Mouse (Mus musculus) telencephalon, adult 2 months (tissue): ENCODE data around the gene Hspb1.

ENCODE experiments used
- DNase-seq: peaks from one replicate; pipeline ENCODE4 v3.0.0-alpha.2; 2011; ENCODE audit warnings: low read depth, low spot score

Hspb1 gene

DNA sequence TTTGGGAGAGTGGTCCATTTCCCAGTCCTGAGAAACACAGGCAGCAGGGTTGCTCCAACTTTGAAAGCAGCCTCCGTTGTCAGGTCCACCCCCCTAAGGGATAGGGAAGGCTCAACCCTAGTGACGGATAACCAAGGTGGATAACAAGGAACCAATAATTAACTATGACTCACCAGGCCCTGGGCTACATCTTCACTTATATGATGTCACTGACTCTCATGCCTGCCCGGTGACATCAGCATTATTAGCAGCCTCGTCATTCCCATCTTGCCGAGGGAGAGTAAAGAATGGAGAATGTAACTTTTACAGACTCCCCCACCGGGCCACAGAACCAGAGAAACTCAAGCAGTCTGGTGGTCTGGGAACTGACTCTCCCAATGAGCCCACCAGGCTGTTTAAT lies 3.1 kb upstream of the Hspb1 start:
- no peak for DNase-seq

DNA sequence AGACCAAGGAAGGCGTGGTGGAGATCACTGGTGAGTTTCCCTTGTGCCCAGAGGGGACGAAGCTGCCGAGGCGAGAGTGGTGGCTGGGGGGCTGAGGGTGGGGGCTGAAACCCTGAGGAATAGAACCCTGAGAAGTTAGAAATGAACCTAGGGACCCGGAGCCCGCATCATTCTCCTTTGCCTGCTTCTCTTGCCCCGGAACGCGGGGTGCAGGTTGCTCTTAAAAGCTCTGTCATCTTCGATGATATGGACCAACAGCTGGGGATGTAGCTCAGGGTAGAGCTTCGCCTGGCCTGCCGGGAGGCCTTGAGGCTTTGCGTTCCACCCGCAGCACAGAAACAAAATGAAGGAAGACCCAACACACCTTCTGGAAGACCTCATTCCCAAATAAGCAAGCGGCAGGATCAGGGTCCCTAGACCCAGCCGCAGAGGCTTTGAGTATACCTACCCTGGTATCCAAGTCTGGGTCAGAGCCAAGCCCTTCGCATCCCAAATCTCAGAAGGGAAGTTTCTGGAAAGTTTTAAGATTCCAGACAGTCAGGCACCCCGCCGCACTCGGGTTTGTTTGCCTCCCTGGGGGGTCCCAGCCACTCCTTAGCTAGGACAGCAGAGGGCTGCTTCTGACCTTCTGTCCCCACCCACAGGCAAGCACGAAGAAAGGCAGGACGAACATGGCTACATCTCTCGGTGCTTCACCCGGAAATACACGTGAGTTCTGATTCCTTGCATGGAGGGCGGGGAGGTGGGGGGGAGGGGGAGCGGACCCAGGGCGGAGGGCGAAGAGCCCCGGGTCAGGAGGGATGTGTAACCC lies 891 bp downstream of the Hspb1 start:
- no peak for DNase-seq

DNA sequence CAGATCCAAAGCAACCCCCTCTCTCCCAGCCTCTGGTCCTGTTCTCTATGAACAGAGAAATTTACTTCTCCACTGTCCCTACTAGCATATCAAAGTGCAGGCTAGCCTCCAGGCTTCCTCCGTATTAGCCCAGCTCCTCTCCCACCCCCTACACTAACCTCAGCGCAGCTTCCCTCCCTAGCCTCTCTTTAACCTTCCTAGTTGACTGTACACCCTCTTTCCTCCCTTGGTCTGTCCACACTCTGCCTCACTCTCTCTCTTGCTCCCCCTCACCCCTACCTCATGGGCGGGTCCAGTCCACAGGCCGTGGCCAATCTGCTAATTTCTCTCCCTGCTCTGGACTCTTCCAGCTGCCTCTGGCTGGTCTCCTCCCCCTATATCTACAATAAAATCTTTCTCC lies 2.6 kb downstream of the Hspb1 start:
- DNase-seq, result no peak

DNA sequence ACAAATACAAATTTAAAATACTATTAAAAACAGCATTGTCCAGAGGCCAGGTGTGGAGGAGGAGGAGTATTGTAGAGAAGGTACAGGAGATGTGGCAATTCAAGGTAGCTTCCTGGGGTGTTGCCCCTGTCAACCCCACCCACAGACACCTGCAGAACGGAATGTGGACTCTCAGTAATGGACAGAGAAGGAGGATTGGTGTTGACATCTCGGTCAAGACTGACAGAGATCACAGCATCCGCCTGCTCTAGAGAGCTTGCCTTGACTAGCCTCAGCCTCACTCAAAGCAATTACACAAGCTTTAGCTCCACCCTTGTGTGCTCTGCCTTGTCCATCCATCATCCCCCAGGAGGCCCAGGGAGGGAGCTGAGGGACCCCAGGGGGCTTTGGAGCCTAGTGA lies 3.2 kb downstream of the Hspb1 start:
- DNase-seq, result no peak

DNA sequence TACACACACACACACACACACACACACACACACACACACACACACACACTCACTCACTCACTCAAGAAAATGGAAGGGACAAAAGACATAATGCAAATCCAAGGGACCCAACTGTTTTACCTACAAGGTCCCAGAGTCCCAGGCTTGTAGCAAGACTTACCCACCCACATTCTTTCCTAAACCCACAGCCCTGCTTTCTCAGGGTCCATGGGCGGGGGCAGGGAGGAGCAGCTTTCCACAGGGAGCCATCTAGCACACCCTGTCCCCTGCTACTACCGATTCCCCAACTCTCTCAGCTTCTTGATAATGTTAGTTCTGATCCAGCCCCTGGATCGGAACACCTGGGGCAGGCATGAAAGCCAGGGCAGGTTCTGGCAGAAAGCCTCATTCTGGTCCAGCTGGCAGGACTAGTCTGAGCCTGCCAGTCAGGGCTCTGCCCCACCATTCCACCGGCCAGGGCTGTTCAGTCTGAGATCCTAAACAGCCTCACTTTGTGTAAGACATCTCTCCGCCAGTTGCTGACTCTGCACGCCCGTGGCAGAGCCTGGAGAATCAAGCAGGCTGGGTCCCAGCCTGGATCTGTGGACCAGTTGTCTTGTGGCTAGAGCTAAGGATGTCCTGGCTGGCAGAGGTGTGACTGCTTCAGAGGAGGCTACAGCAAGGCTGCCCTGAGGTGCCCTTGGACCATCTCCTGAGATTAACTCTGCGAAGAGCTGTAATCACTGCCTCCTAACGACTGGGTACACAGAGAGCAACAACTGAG lies 5.1 kb downstream of the Hspb1 start:
- DNase-seq, result no peak

DNA sequence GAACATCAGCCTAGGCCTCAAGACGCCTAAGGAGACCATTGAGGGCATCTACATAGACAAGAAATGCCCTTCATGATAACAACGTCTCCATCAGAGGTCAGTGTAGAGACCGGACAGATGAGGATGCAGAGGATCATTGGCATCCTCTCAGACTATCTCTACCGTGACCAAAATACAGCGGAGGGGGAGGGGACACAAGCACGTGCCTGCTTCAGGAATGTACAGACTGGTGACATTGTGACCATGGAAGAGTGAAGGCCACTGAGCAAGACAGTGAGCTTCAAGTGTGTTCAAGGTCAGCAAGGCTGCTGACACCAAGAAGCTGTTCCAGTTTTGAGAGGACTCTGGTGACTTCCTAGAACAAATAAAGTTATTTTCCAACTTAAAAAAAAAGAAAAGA lies 7.2 kb downstream of the Hspb1 start:
- no peak for DNase-seq

DNA sequence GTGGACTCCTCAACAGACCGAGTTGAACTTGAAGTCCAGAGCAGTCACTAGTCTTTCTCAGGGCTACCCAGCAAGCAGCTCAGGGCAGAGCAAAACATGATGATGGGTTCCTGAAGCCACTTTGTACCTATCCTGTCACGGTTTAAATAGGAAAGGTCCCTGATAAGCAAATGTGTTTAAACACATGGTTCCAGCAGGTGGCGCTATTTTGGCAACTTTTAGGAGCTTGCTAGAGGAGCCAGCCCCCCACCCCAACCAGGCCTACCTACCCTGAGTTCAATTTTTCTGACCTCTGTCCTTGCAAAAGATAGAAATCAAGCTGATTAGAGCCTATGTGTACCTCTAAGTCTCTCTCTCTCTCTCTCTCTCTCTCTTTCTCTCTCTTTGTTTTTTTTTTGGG lies 10.3 kb downstream of the Hspb1 start:
- DNase-seq, result peak; percentile 58

DNA sequence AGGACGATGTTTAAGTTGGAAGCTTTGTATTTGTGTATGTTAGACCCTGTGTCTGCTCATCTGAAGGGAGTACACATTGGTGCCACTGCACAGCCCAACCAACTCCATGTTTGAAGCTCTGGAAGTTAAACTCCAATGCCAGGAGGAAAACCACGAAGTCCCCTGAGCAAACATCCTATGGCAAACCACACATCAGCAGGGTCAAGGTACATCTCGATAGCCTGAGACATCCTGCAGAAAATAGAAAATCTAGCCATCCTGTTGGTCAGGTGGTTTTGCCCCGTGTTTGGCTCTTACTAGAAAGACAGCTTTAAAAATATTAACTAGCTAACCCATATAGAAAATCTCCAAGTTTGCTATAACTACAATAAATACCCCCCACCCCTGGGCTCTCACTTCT lies 11.3 kb downstream of the Hspb1 start:
- no peak for DNase-seq

DNA sequence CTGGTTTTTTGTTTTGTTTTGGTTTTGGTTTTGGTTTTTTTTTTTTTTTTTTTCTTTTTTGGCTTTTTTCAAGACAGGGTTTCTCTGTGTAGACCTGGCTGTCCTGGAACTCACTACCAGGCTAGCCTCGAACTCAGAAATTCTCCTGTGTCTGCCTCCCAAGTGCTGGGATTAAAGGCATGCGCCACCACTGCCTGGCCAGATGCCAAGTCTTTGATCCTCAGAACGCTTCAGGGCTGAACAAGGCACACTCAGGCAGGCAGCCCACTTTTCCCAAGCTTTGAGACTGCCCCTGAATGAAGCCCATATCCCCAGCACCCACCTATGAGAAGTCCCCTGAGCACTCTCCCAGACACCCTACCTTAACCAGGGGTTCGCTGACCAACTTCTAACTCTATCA lies 12.1 kb downstream of the Hspb1 start:
- no peak for DNase-seq

DNA sequence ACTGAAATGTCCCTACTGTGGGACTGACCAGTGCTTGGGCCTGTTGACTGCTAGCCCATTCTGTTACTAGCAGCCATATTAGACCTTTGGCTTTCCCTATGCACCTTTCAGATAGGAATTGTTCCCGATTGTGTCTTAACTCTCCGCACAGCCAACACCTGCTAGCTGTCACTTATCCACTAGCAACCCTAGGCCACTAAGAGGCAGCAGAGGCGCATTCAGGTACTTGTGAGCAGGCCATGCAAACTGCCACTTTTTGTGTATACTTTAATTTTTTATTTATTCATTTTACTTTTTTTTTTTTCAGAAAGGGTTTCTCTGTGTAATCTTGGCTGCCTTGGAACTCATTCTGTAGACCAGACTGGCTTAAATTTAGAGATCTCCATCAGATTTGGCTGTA lies 13.0 kb downstream of the Hspb1 start:
- no peak for DNase-seq

DNA sequence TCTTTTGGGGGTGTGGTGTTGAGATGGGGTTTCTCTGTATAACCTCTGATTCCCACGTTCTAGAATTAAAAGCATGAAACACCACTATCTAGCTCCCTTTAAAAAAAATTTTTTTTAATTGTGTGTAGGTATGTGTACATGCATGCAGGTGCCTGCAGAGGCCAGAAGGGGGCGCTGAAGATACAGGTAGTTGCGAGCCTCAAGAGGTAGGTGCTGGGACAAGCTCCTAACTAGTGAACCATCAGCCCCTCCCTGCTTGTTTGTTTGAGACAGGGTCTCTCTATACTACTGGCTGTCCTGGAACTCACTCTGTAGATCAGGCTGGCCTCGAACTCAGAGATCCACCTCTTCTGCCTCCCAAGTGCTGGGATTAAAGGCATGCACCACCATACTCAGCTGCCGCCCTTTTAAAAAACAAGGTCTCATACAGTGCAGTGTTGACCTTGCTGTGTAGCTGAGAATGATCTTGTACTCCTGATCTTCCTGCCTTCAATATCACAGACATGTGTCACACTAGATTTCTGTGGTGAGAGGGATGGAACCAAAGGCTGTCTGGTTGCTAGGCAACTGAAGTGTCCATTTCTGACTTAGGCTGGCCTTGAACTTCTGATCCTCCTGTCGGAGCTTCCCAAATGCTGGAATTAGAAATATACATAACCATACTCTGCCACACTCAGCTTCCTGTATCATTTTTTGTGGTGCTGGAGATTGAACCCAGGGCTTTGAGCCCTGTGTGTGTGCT lies 13.8 kb downstream of the Hspb1 start:
- DNase-seq, result no peak

DNA sequence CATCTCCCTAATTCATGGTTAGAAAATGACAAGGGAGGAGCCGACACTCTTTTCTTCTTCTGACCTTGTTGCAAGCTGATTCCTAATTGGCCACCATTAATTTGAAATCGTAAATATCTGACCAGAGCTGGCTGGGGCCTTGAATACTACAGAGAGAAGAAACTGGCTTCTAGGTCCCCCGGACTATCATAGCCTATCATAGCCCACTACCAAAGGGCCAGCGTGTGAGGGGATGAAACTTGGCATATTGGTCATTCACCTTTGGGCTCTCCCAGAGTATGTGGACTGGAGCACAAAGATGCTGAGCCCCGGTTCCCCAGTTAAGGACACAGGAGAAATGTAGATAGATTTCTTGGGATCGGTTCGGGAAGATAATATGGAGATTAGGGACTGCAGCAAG lies 15.3 kb downstream of the Hspb1 start:
- no peak for DNase-seq

DNA sequence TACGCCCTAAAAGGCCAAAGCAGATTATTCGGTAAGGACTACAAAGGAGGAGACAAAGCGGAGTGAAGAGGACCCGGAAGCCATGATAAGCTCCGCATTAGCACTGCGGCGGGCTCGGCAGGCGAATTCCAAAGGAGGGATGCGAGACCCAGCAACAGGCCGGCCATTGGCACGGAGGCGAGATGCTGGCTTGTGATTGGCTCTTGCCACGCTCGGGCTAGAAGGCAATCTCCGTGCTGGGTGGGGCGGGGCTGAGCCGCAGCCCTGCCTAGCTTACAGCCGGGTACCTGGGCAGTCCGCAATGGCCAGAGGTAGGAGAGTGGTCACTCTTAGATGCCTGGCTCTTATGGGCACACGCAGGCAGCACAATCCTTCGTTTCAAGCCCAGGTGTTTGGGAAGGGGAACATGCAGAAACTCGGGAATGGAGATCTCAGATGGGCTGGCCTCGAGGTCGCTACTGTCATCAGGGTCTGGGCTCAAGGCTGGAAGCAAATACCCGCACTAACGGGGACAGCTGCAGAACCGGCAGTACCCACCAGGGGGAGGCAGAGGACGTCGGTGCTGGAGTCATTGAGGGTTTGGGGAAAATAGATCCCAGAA lies 15.9 kb downstream of the Hspb1 start:
- DNase-seq, result peak; percentile 92

DNA sequence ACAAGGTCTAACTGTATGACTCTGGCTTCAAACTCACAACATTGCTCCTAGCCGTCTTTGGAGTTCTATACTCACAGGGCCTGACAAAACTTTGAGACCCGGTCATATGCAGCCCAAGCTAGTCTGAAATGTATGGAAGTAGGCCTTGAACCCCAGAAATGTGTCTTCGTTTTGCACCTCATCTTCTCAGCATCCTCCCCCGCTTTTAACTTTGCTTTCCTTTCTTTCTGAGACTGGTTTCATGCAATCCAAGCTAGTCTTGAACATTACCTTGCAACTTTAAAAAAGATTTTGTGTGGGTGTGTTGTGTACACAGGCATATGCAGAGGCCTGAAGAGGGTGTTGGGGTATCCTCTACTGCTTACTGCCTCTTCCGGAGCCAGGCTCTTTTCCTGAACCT lies 16.5 kb downstream of the Hspb1 start:
- peak; percentile 55 for DNase-seq

DNA sequence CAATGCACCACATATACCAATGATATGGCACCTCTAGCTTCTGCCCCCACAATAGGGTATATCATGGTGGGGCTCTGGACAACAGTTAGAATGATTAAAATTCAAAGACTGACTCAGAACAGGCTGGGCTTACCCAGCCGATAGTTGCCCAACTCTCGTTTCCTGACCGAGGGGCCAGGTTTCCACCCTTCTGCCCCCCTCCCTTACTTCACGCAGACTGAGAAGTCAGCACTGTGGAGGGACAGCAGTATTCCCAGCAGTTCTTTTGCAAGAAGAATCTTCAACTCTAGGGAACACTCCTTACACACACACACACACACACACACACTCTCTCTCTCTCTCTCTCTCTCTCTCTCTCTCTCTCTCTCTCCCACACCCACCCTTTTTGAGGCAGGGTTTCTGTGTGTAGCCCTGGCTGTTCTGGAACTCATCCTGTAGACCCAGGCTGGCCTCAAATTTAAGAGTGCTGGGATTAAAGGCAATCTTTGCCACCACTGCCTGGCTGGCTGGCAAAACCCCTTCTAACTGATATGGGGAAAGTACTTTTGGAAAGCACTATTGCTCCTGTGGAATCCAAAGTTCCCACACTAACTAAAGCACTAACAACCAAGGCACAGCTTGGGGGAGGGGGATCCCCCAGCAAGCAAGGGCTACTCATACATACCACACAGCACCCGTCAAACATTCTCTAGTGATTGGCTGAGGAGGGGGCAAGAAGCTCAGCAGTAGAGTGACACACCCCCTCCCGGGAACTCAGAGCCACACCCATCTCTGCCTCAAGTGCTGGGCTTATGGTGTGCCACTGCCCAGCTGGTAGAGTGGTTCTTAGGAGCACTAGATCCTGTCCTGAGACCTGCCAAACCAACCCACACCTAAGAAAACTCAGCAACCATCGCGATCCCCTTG lies 17.9 kb downstream of the Hspb1 start:
- DNase-seq, result no peak

DNA sequence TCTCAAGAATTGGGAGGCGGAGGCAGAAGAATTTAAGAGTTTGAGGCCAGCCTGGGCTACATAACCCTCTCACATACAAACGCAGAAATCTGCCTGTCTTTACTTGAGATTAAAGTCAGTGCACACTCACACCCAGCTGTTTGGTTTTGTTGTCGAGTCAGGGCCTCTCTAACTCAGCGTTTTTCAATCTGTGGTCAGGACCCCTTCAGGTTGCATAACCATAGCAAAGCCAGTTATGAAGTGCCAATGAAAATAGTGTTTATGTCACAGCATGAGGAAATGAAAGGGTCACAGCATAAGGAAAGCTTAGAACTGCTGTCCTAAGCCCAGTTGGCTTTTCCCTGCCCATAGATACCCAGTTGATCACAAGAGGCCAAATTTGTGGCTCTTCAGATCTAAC lies 19.1 kb downstream of the Hspb1 start:
- DNase-seq, result no peak

DNA sequence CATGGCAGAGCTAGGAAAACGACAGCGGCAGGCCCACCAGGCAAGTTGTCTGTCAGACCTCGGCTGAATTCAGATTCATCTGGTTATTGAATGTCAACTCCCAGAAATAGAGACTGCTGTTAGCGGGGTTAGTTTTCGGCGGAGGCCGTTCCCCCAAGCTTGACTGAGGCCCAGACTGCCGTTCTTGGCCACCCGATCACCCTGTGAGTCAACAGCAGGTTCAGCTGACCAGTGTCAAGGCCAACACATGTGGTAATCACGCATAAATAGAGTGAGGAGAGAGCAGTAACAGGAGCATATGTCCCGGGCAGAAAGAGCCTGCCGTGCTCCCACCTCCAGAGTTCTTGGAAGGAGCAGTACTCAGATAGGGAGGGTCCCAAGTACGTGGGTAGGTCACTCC lies 19.5 kb downstream of the Hspb1 start:
- DNase-seq, result no peak

DNA sequence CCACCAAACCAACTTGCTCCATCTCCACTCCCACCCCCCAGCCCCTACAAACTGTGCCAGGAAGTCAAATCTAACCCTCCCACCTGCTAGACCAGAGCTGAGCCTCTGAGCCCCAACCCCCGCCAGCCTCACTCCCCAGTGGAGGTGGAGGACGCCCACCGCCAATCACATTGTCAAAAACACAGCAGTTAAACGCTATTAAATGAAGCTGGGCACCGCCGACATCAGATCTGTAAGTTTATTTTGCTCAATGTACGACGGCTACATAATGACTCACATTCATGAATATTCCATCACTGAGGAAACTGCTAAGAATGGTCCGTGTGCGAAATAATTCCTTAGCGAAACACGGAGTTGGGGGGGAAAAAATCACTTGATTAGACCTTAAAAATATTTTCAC lies 20.5 kb downstream of the Hspb1 start:
- DNase-seq, result peak; percentile 58

DNA sequence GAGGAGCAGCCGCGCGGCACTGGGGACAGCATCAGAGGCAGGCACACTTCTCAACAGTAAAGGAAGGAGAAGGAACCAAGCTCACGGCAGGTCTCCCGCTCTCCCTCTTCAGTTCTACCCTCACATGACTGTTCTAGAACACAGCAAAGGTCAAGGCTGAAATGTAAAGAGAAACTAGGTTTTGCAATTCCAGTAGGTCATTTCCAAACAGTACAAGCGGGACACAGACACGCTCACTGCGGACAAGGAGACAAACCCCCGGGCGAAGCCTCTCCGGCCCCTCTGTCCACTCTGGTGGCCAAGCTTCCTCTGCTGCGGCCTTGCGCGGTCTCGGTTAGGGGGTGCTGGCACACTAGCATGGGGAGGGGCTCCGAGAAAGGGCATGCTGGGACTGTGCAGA lies 21.3 kb downstream of the Hspb1 start:
- DNase-seq, result no peak

DNA sequence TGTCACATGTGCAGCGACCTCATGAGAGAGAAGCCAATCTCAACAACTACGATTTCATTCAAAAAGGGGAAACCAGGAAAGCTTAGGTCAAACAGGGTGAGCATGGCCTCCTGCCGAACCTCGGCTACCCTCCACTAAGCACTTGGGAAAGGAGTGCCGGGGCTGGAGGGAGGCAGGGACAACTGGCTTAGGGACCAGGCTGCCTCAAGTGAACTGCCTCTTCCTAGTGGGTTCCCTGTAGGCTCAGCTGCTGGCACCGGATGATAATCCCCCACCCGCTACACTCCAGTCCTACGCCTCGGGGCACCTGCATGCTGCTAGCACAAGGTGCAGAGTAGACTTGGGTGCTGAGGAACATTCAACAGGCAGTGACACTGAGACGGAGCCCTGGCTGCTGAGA lies 21.9 kb downstream of the Hspb1 start:
- DNase-seq, result no peak

DNA sequence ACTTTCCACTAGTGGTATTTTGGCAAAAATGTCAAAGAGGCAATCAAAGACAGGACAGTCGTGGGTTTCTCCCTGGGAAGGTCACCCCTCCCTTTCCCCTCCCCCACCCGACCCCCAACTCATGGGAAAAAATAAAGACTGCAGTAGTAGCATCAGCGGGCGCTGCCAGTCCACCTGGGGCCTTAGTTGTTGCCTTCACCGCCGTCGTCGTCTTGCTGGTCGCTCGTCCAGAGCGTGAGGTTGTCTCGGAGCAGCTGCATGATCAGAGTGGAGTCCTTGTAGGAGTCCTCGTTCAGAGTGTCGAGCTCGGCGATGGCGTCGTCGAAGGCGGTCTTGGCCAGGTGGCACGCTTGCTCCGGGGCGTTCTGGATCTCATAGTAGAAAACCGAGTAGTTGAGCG lies 23.1 kb downstream of the Hspb1 start:
- DNase-seq, result no peak
